Mouse (Mus musculus) myocyte (in vitro differentiated cells): Measurements from ENCODE around the gene Spata1. TPM values are rescaled to one million over a fixed set of nuclear protein-coding genes. Genes with fewer than 3 reads are reported as not detected.

Experiments used
- H3K27me3 ChIP-seq: one replicate; pipeline ENCODE4 v1.6.1; 2011; ENCODE audit not compliant: control insufficient read depth, insufficient read depth, insufficient read length
- H3K36me3 ChIP-seq: one replicate; pipeline ENCODE4 v1.6.1; 2011; ENCODE audit not compliant: control insufficient read depth, insufficient read depth
- H3K4me2 ChIP-seq: one replicate; pipeline ENCODE4 v1.6.1; 2011; ENCODE audit warnings: low read depth, control low read depth
- H3K4me3 ChIP-seq: one replicate; pipeline ENCODE4 v1.5.1; 2011; ENCODE audit warnings: mild to moderate bottlenecking, control low read depth, moderate library complexity
- H3K79me2 ChIP-seq: one replicate; pipeline ENCODE4 v1.6.1; 2011; ENCODE audit not compliant: control insufficient read depth, insufficient read depth
- H3ac ChIP-seq: one replicate; pipeline ENCODE4 v1.6.1; 2011; ENCODE audit not compliant: control insufficient read depth, insufficient read length
- CEBPB ChIP-seq: IDR thresholded peaks from 2 replicates; pipeline ENCODE4 v1.6.1; 2011; ENCODE audit warnings: mild to moderate bottlenecking, moderate library complexity; ENCODE audit not compliant: poor library complexity, insufficient read depth, severe bottlenecking
- E2F4 ChIP-seq: IDR thresholded peaks from one replicate; pipeline ENCODE4 v1.6.1; 2011; ENCODE audit warnings: mild to moderate bottlenecking, control low read depth, moderate library complexity; ENCODE audit not compliant: insufficient read depth
- MAX ChIP-seq: IDR thresholded peaks from one replicate; pipeline ENCODE4 v1.6.1; 2011; ENCODE audit warnings: low read depth, mild to moderate bottlenecking, control low read depth
- MYOD1 ChIP-seq, 3 experiments: IDR thresholded peaks; one replicate each; pipeline ENCODE4 v1.6.1; 2011; ENCODE audit warnings: control low read depth in 2 of 3, low read depth in 2 of 3, mild to moderate bottlenecking in 2 of 3, moderate library complexity in 1 of 3; ENCODE audit not compliant: insufficient read length in 2 of 3, control insufficient read depth in 1 of 3
- MYOG ChIP-seq, 3 experiments: IDR thresholded peaks; one replicate each; pipeline ENCODE4 v1.6.1; 2011; ENCODE audit warnings: control low read depth in 2 of 3, low read depth in 2 of 3, mild to moderate bottlenecking in 2 of 3; ENCODE audit not compliant: insufficient read length in 2 of 3, control insufficient read depth in 1 of 3, insufficient read depth in 1 of 3
- POLR2A ChIP-seq: IDR thresholded peaks from one replicate; pipeline ENCODE4 v1.6.1; 2011; ENCODE audit warnings: low read depth, mild to moderate bottlenecking, control low read depth, moderate library complexity; ENCODE audit not compliant: insufficient read length
- POLR2AphosphoS2 ChIP-seq: IDR thresholded peaks from one replicate; pipeline ENCODE4 v1.6.1; 2011; ENCODE audit warnings: low read depth, control low read depth; ENCODE audit not compliant: insufficient read length
- REST ChIP-seq: IDR thresholded peaks from one replicate; pipeline ENCODE4 v1.6.1; 2011; ENCODE audit warnings: mild to moderate bottlenecking, control low read depth, moderate library complexity; ENCODE audit not compliant: insufficient read depth, insufficient read length
- SRF ChIP-seq: IDR thresholded peaks from one replicate; pipeline ENCODE4 v1.6.1; 2011; ENCODE audit warnings: low read depth; ENCODE audit not compliant: control insufficient read depth, insufficient read length
- TCF12 ChIP-seq: IDR thresholded peaks from one replicate; pipeline ENCODE4 v1.6.1; 2011; ENCODE audit warnings: mild to moderate bottlenecking, control low read depth; ENCODE audit not compliant: poor library complexity, insufficient read depth, severe bottlenecking
- TCF3 ChIP-seq: IDR thresholded peaks from one replicate; pipeline ENCODE4 v1.6.1; 2011; ENCODE audit warnings: low read depth, control low read depth; ENCODE audit not compliant: insufficient read length
- USF1 ChIP-seq: IDR thresholded peaks from one replicate; pipeline ENCODE4 v1.6.1; 2011; ENCODE audit warnings: low read depth, mild to moderate bottlenecking, control low read depth, moderate library complexity
- polyA plus RNA-seq: library from polyadenylated mRNA; unstranded; fragments of >200 nt; fragmentation: generic; extraction: Trizol; gene quantifications from one replicate; pipeline ENCODE4 v1.2.1, GENCODE M21; 2012; ENCODE audit warnings: missing spikeins

Spata1 gene
- polyA plus RNA-seq = 1.0 TPM

DNA sequence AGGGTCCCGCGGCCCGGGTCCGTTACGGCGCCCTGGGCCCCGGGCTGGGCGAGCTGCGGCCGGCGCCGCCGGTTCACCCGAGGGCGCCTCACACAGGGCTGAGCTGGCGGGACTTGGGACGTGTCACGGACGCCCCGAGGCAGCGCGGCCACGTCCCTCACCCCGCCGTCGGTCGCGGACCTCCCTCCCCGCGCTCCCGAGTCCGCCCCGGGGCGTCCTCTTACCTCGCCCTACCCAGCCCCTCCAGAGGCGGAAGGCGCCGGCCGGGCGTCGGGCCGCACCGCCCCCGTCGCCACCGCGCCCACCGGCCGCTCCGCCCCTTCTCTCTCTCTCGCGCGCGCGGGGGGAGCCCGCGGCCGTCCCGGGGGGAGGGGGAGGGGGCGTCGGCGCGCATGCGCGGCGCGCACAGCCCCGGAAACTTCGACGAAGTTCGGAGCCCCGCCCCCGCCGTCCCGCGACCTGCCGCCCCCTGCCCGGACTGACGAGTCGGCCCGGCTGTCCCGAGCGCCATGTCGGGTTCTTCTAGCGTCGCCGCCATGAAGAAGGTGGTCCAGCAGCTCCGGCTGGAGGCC, at the start of gene Spata1, which contains the start of gene Gng5:
Spata1 (minus strand) TSS at position 323 of the 572 bp plus-strand sequence.
Gng5 (plus strand) TSS at position 377 of the 572 bp plus-strand sequence.
- peaks cover 25% of the 10 kb centered on the region for H3K36me3 ChIP-seq
- TF ChIP-seq REST (no peak), TCF3 (no peak), SRF (no peak), USF1 (no peak), MYOG (IDR thresholded peaks at IDR 0.05; ENCODE audit: control insufficient read depth in 1 of 3, insufficient read depth in 1 of 3, insufficient read length in 2 of 3, low read depth in 2 of 3) (no peak), CEBPB (no peak), TCF12 (no peak), MAX (no peak), POLR2A (peak; percentile 94), POLR2AphosphoS2 (peak; percentile 93), E2F4 (no peak), MYOD1 (IDR thresholded peaks at IDR 0.05; ENCODE audit: control insufficient read depth in 1 of 3, insufficient read length in 2 of 3, low read depth in 2 of 3) (peak in 1 of 3 experiments; percentile 26)

DNA sequence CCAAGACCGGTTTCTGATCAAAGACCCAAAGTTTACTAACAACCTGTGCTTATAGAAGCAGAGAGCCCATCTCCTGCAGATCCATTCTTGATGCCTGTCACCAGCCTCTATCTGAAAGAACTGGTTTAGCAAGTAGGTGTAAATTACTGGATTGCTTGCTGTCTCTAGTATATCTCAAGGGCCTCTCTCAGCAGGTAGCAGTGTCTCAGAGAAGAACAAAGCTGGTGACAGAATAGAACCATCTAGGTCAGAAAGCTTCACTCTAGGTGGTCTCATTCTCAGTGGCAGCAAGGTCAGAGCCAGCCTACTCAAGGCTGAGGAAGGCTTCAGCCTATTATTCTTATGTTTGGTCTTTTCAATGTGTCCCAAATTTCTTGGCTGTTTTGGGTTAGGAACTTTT, 44.1 kb upstream of the Spata1 start:
- H3K4me2 ChIP-seq = no peak overlapping the region
- H3K79me2 ChIP-seq = no peaks in the 10 kb centered on the region
- no peak for TF ChIP-seq TCF12
- TF ChIP-seq SRF = no peak
- no peaks in the 10 kb centered on the region for H3K36me3 ChIP-seq
- no peaks in the 10 kb centered on the region for H3K27me3 ChIP-seq
- H3ac ChIP-seq = no peak overlapping the region
- H3K4me3 ChIP-seq = no peak overlapping the region

More for the DNA sequence above, at the start of gene Spata1, which contains the start of gene Gng5:
- Histone ChIP-seq H3ac (peak within 1 kb of the TSS; percentile 85), H3K4me2 (peak within 1 kb of the TSS; percentile 82), H3K79me2 (peaks cover 47% of the 10 kb centered on the region), H3K4me3 (peak within 1 kb of the TSS; percentile 97), H3K27me3 (no peaks in the 10 kb centered on the region)

- Histone ChIP-seq H3K4me3 (no peak overlapping the region), H3K36me3 (no peaks in the 10 kb centered on the region), H3ac (no peak overlapping the region), H3K79me2 (no peaks in the 10 kb centered on the region), H3K27me3 (no peaks in the 10 kb centered on the region), H3K4me2 (no peak overlapping the region)
- TF ChIP-seq POLR2A (no peak), E2F4 (no peak), POLR2AphosphoS2 (no peak), MAX (no peak), USF1 (no peak)
Observed at GRCm38 (mm10) chr3:146540521-146541273, 41.1 kb upstream of the Spata1 start.

- Histone ChIP-seq H3K27me3 (peaks cover 4% of the 10 kb centered on the region), H3ac (no peak overlapping the region), H3K36me3 (no peaks in the 10 kb centered on the region), H3K4me2 (no peak overlapping the region), H3K4me3 (no peak overlapping the region), H3K79me2 (no peaks in the 10 kb centered on the region)
- TF ChIP-seq E2F4 (no peak), TCF12 (no peak), CEBPB (no peak), TCF3 (no peak), POLR2A (no peak), SRF (no peak), MAX (no peak), REST (no peak), POLR2AphosphoS2 (no peak), MYOG (IDR thresholded peaks at IDR 0.05; ENCODE audit: control insufficient read depth in 1 of 3, insufficient read depth in 1 of 3, insufficient read length in 2 of 3, low read depth in 2 of 3) (no peak), USF1 (no peak), MYOD1 (IDR thresholded peaks at IDR 0.05; ENCODE audit: control insufficient read depth in 1 of 3, insufficient read length in 2 of 3, low read depth in 2 of 3) (no peak)
Observed at GRCm38 (mm10) chr3:146534986-146535385, 35.4 kb upstream of the Spata1 start.

DNA sequence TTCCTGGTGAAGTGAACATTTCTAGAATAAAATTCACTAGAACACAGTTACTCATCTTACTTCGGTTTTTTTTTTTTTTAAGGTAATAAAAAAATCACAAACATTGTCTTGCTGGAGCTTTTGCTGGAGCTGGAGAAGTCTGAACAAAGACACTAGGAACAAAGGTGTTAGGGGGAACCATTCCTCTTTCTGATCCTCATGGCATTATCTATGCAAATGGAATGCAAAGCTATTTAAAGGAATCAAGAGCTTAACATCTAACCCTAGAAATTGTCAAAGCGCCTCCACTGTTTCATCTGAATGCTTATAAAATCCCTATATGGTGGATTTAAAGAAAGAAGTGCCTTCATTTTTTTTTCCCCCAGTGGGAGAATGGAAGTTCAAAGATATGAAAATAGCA, 28.8 kb upstream of the Spata1 start:
- H3K79me2 ChIP-seq = no peaks in the 10 kb centered on the region
- TF ChIP-seq TCF3 (no peak), TCF12 (no peak), MYOD1 (IDR thresholded peaks at IDR 0.05; ENCODE audit: control insufficient read depth in 1 of 3, insufficient read length in 2 of 3, low read depth in 2 of 3) (no peak), USF1 (no peak), SRF (no peak), POLR2A (no peak), MYOG (IDR thresholded peaks at IDR 0.05; ENCODE audit: control insufficient read depth in 1 of 3, insufficient read depth in 1 of 3, insufficient read length in 2 of 3, low read depth in 2 of 3) (no peak), CEBPB (no peak), E2F4 (no peak), REST (no peak), MAX (no peak), POLR2AphosphoS2 (no peak)

More for the DNA sequence above, 28.8 kb upstream of the Spata1 start:
- H3K27me3 ChIP-seq = peaks cover 5% of the 10 kb centered on the region
- no peak overlapping the region for H3K4me3 ChIP-seq
- no peak overlapping the region for H3ac ChIP-seq
- H3K4me2 ChIP-seq = no peak overlapping the region
- H3K36me3 ChIP-seq = no peaks in the 10 kb centered on the region
